Mouse (Mus musculus) urinary bladder, postnatal 14 days (tissue): Measurements from ENCODE around the gene Epc2.

Experiments
- DNase-seq: peaks from one replicate; pipeline ENCODE4 v3.0.0; 2021; ENCODE audit warnings: low spot score

Gene Epc2

DNA sequence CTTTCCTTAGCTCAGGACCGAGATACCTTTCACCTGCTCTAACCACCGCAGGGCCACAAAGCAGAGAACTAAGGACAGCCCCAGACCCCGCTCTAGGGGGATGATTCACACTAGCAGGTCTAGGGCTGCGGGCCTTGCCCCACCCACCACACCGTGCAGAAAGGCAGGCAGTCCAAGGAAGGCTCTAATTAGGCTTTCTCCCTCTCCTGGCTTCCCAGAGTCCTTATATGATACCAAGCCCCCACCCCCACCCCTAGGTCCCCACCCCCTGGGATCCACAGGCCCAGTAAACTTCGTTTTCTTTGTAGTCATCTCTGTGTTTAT is 119.5 kb downstream of the Epc2 start:
- DNase-seq, result no peak

GRCm38 (mm10) chr2:49571159-49571920 is 120.1 kb downstream of the Epc2 start:
- DNase-seq, result no peak

DNA sequence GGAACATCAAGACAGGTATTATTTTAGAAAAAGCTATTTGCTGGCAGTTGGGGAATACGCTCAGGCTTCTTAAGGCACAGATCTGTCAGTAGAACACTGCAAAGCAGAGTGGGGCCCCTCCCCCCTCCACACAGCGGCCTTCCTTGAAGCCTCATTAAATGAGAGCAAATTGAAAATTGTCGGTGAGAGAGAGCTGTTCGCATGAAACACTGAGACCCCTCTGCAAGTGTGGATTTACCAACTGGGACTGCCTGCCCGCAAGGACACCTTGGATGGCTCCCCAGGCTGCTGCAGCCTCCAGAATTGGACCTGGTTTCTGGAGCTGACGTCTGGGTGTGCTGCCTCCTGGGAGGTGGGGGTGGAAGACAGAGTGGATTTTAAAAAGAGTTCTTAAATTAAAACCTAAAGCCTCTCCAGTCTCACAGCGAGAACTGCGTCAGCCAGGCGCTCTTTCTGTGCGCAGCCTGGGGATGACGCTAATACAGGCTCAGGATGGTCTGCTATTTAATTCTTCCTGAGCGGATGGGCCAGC is 120.9 kb downstream of the Epc2 start:
- DNase-seq, result no peak

DNA sequence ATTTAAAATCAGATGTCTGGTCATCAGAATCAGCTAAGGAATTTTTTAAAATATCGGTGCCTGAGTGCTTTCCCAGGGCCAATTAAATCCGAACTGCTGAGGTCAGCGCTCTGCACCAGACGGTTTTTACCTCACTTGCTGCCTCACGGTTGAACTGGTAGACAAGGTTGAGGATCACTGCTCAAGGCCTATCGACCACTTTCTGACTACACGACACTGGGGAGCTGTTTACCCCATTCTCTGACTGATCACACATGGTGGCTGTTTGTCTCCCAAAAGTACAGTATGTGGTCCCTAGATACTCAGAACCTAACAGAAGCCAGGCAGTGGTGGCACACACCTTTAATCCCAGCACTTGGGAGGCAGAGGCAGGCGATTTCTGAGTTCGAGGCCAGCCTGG is 121.4 kb downstream of the Epc2 start:
- no peak for DNase-seq

- DNase-seq, result no peak
These were observed 122.0 kb downstream of the Epc2 start for GRCm38 (mm10) chr2:49573282-49573681.

GRCm38 (mm10) chr2:49580585-49580984 is 129.3 kb downstream of the Epc2 start:
- no peak for DNase-seq

DNA sequence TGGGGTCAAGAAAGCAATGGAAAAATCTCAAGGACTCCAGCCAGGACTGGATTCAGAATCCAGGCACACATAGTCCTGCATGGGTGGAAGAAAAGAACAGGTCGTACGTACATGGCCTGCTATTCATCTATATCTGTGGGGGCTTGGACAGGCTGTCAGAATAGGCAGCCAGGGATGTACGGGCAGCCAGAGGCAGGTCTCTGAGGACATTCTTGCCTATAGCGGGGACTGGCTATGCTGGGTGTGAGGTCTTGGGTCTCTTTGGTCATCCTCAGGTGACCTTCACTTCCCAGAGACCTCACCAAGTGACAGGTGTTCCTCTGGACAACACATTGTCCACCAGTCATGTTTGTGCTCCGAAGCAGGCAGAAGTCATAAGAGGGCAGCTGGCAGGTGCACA is 131.3 kb downstream of the Epc2 start:
- no peak for DNase-seq

GRCm38 (mm10) chr2:49583311-49583710 is 132.0 kb downstream of the Epc2 start:
- DNase-seq, result no peak

GRCm38 (mm10) chr2:49590450-49590849 is 139.2 kb downstream of the Epc2 start:
- DNase-seq, result no peak

- DNase-seq, result no peak
These were observed 141.6 kb downstream of the Epc2 start for GRCm38 (mm10) chr2:49592926-49593325.

DNA sequence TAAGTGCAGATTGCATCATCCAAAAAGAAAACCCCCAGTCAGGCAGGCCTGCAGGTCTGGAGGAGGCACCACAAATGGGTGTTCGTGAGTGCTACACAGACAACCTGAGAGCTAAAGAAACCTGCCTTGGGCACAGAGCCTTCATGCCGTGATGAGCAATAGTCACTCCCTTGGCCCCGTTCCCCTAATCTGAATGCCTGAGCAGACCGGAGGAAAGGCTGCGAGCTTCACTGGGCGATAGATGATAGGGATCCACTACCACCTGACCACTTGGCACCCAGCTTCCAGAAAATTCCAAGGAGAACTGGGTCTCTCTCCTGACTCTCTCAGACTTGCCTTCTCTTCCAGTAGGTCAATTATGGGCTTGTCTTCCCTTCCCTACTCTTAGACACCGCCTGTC is 143.6 kb downstream of the Epc2 start:
- peak; percentile 26 for DNase-seq

DNA sequence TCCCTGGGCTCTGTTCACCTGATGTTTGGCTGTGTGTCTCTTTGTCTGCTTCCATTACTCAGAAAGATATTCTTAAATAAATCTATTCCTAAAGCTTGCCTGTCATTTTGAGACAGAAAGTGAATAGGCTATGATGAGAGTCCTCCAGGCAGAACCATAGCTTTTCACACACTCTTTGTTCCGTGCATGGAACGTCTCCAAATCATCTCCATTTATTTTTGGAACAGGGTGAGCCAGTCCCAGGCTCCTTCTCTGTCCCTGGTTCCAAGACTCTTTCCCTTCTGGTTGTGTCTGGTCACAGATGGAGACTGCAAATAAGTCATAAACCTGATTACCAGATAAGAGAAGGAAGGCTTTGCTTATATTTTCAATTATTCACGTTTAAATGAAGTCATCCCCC is 145.0 kb downstream of the Epc2 start:
- no peak for DNase-seq

- no peak for DNase-seq
These were observed 148.9 kb downstream of the Epc2 start for GRCm38 (mm10) chr2:49600021-49600681.
